Mouse (Mus musculus) embryonic stem cell, embryonic (primary cell): ENCODE data around the gene Tmem114.

Source experiments
- CTCF ChIA-PET, 4 experiments: fragments of 300-600 bp in 2 of 4; fragments of 350-600 bp in 2 of 4; sonication (Branson Sonifier 250); formaldehyde crosslinking; loops; one replicate each; lab custom pipeline; 2022; ENCODE audit warnings: inconsistent platforms in 2 of 4; lab: Charles Lee
- POLR2A ChIA-PET, 4 experiments: fragments of 300-600 bp in 2 of 4; fragments of 350-600 bp in 2 of 4; sonication (Branson Sonifier 250); formaldehyde crosslinking; loops; one replicate each; lab custom pipeline; 2022; ENCODE audit warnings: antibody characterized with exemption in 4 of 4, inconsistent platforms in 1 of 4; lab: Charles Lee

Tmem114 gene

GRCm38 (mm10) chr16:8424971-8425330 lies at the start of gene Tmem114:
Gene Tmem114 (minus strand): TSS chr16:8425136.
- POLR2A ChIA-PET: interaction anchor here in 1 of 4 experiments (0.6 to 1.7 kb wide), 5 partner anchors 12 to 252 kb away, joined by 3 to 11 read pairs (median 3); partner anchors contain the start of genes Carhsp1 and Mettl22
- CTCF ChIA-PET: interaction anchor here in 1 of 4 experiments (1.1 to 1.8 kb wide), 2 partner anchors 34 to 247 kb away, joined by 3 to 5 read pairs; partner anchors contain the start of gene Carhsp1

DNA sequence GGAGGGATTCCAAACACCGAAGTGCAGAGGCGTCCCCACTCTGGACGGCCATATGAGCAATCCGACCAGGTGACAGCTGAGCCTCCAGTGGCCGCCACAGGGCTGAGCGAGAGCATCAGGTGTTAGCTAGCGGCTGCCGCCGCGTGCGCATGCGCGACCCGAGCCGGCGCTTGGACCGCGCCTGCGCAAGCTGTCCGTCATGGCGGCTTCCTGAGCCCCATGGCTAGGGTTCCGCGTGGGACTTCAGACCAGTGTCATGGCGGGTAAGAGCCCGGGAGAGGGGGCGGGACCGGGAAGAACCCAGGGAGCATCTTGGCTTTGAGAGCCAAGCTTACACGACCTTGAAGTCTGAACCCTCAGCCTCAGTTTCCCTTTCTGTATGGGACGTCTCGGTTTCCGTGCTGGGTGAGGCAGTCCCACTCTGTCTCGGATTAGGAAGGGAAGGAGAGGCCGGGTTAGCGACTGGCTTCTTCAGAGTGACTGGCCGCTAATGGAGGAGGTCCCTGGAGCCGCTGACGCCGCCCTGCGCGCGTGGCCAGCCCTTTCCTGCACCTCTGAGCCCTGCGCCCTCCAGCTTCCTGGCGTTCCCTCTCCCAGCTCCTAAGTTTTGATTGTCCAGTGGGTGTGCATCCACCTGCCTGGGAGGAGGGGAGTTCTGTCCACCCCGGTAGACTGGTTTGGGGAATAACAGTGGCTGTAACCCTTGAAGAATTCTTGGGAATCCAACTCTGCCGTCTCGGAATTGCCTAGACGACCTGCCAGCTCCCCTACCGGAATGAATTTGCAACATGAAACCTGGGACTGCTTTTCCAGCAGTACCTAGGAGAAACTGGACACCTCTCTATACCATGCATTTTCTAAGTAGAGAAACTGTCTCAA lies 45.9 kb upstream of the Tmem114 start, which contains the start of gene Mettl22:
Mettl22 (plus strand) TSS at position 186 of the 879 bp plus-strand sequence.
- POLR2A ChIA-PET: interaction anchor here (0.6 to 4.3 kb wide), 61 partner anchors 9 to 1531 kb away, joined by 3 to 30 read pairs (median 4); partner anchors contain the start of genes Carhsp1 (in 3 of the 4), Abat (in 1 of the 4), Pmm2 (in 1 of the 4) and Tmem186 (in 1 of the 4)
- CTCF ChIA-PET: interaction anchor here in 3 of 4 experiments (0.6 to 1.6 kb wide), 12 partner anchors 12 to 1913 kb away, joined by 3 to 7 read pairs (median 4); partner anchors contain the start of gene Carhsp1 (in 1 of the 3)

DNA sequence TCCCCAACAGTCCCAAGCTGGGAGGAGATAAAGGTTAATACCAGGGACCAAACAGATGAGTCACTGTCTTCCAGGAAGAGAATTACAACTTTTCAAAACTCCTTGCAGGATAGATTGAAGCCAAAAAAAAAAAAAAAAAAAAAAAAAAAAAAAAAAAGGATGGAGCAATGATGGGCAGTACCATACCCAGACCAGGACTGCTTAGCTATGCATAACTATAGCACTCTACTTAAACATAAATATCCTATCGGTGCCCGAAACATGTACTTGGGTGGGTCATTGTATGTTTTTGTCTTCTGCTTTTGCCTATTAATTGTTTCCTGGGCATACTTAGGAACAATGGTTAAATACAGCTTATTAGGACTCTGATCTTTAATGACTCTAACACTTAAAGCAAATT lies 45.2 kb upstream of the Tmem114 start:
- POLR2A ChIA-PET: interaction anchor here (0.6 to 4.3 kb wide), 44 partner anchors 10 to 532 kb away, joined by 3 to 30 read pairs (median 4); partner anchors contain the start of genes Carhsp1 (in 3 of the 4), Abat (in 1 of the 4), Pmm2 (in 1 of the 4) and Tmem186 (in 1 of the 4)
- CTCF ChIA-PET: interaction anchor here in 3 of 4 experiments (0.5 to 1.6 kb wide), 9 partner anchors 11 to 1914 kb away, joined by 3 to 5 read pairs (median 4); partner anchors contain the start of gene Carhsp1 (in 2 of the 3)

DNA sequence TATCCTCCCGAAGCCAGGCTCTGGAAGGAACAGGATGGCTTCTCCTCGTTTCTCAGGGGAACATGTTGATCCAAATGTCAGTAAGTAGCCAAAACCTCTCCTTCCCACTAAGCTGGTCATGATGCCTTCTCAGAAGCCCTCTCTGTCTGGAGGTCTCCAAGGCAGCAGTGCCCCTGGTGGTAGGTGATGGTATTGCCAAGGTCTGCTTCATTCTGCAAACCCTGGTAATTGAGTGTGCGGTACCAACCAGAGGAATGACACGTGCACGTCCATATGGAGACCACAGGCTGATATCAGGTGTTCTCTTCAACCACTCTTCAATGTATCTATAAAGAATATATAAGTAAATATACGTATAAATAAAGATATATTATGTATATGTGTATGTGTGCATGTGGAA lies 34.2 kb upstream of the Tmem114 start:
- ChIA-PET CTCF (interaction anchor here in 3 of 4 experiments (0.6 to 1.6 kb wide), 15 partner anchors 9 to 211 kb away, joined by 3 to 10 read pairs (median 4); partner anchors contain the start of gene Mettl22 (in 1 of the 3)), POLR2A (interaction anchor here in 2 of 4 experiments (1.0 to 3.3 kb wide), 3 partner anchors 9 to 11 kb away, joined by 3 to 28 read pairs (median 15); partner anchors contain the start of gene Mettl22 (in 2 of the 2))

DNA sequence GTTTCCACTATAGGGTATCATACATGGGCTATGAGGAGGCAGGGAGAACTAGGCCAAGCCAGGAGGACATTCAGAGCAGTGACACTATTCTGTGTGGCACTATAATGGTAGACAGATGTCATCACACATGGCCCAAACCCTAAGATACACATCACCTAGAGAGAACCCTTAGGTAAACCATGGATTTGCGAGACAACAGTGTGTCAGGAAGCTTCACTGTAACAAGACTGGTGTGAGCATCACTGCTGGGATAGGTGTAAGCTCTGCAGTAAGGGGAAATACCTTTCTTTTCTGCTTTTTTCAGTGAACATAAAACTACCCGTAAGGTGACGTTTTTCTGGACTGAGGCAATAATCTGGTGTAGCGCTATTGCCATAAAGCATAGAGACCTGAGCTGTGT lies 33.5 kb upstream of the Tmem114 start:
- ChIA-PET POLR2A (interaction anchor here in 2 of 4 experiments (1.0 to 3.3 kb wide), 2 partner anchors 10 to 11 kb away, joined by 3 to 28 read pairs; partner anchors contain the start of gene Mettl22 (in 1 of the 2)), CTCF (interaction anchor here in 3 of 4 experiments (0.6 to 1.6 kb wide), 13 partner anchors 9 to 212 kb away, joined by 3 to 10 read pairs (median 4); partner anchors contain the start of gene Mettl22 (in 1 of the 3))

DNA sequence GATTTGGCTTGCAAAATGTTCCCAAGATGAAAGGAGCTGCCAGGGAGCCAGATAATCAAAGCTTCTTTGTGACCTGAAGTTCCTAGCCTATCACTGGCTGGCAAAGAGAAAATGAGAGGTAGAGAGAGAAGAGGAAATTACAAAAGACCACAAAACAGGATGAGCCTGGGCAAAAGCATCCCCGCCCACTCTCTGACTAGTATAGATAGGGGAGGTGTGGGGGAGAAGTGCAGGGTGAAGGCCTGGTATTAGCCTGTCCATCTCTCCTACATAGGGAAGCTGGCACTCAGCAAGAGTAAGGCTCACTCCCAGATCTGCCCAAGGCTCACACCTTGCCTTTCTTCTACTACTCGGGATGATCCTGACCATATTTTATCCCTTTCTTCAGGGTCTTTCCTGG lies 30.3 kb upstream of the Tmem114 start:
- POLR2A ChIA-PET: interaction anchor here in 3 of 4 experiments (0.6 to 2.1 kb wide), 5 partner anchors 15 to 897 kb away, joined by 3 to 8 read pairs (median 5); partner anchors contain the start of gene Mettl22 (in 2 of the 3)
- CTCF ChIA-PET: interaction anchor here in 1 of 4 experiments (0.7 kb wide), 1 partner anchor 648 kb away, joined by 3 read pairs; no protein-coding TSS in a partner anchor

DNA sequence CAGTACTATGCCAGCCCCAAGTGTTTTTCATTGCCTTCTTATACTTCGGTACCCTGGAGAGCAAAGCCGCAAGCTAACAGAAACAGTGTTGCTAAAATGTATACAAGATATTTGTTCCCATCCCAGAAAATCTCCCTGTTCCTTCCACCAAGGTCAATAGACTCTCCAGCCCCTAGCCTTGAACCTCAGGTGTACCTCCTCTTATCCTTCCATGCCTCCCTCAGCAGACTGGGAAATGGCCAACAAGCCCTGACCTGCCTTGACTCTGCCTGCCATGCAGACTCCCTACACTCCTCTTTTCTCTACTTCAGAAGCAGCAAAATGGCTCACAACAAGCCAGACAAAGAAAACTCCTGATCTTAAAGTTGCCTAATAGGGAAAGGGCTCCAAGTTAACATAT lies 28.4 kb upstream of the Tmem114 start:
- ChIA-PET POLR2A (interaction anchor here in 2 of 4 experiments (0.6 to 0.8 kb wide), 2 partner anchors 28 to 1608 kb away, joined by 4 read pairs; no protein-coding TSS in a partner anchor), CTCF (interaction anchor here in 2 of 4 experiments (0.5 to 0.6 kb wide), 2 partner anchors 27 to 51 kb away, joined by 3 read pairs; no protein-coding TSS in a partner anchor)

DNA sequence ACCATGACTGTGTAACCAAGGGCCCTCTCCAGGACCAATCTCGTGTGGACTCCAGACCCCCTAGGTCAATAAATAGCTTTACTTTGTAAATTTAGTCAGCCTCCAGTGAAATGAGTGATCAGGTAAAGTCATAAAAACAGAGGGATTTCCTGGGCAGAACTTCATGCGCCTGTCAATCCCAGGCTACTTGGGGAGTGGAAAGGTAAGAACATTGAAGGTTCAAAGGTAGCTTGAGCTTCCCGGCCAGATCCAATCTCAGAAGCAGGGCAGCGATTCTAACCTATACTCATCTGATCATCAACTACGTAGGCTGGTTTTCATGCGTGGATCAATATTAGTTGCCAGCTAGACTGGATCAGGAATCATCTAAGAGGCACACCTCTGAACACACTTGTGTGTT lies 21.3 kb upstream of the Tmem114 start:
- CTCF ChIA-PET: interaction anchor here in 1 of 4 experiments (0.7 kb wide), 1 partner anchor 156 kb away, joined by 3 read pairs; no protein-coding TSS in a partner anchor
- POLR2A ChIA-PET: no interaction called here

- CTCF ChIA-PET: interaction anchor here in 2 of 4 experiments (1.5 to 1.7 kb wide), 2 partner anchors 14 to 15 kb away, joined by 3 to 4 read pairs; no protein-coding TSS in a partner anchor
- POLR2A ChIA-PET: interaction anchor here in 2 of 4 experiments (0.7 to 0.9 kb wide), 2 partner anchors 26 to 118 kb away, joined by 3 read pairs; partner anchors contain the start of gene Mettl22 (in 1 of the 2)
Observed at GRCm38 (mm10) chr16:8444911-8445310, 20.0 kb upstream of the Tmem114 start.

DNA sequence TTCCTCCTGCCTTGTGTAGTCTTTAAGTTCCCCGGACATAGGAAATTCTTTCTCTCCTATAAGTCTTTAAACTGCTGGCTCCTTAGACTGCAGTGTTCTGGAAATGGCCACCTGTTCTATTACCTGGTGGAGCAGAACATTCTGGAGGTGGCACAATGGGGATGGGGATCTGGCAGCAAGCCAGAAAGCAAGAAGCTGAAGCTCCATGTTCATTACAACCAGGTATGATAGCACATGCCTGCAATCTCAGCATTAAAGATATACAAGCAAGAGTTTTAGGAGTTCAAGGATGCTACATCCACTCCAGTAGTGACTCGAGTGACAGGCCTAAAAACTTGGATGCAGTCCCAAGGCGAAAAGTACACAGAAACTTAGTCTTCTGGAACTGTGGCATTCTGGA lies 7.7 kb upstream of the Tmem114 start:
- CTCF ChIA-PET: no interaction called here
- POLR2A ChIA-PET: no interaction called here

DNA sequence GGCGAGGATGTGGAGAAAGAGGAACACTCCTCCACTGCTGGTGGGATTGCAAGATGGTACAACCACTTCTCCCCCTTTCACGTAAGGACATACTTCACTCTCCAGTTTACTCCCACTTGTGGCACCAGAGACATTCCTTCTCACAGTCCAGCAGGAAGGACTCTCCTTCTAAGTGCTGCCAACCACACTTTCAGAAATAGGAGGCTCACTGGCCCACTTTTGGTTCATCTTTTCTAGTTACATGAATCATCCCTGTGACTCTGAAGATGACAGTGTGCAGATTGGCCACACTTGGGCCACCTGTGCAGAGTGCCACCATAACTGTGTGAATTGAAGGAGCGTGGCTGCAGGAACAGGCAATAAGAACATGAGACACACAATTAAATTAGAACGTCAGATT lies 4.6 kb upstream of the Tmem114 start:
- CTCF ChIA-PET: no interaction called here
- POLR2A ChIA-PET: no interaction called here

GRCm38 (mm10) chr16:8425736-8426135 lies 800 bp upstream of the Tmem114 start:
- ChIA-PET POLR2A (no interaction called here), CTCF (interaction anchor here in 1 of 4 experiments (0.7 kb wide), 1 partner anchor 28 kb away, joined by 3 read pairs; no protein-coding TSS in a partner anchor)

DNA sequence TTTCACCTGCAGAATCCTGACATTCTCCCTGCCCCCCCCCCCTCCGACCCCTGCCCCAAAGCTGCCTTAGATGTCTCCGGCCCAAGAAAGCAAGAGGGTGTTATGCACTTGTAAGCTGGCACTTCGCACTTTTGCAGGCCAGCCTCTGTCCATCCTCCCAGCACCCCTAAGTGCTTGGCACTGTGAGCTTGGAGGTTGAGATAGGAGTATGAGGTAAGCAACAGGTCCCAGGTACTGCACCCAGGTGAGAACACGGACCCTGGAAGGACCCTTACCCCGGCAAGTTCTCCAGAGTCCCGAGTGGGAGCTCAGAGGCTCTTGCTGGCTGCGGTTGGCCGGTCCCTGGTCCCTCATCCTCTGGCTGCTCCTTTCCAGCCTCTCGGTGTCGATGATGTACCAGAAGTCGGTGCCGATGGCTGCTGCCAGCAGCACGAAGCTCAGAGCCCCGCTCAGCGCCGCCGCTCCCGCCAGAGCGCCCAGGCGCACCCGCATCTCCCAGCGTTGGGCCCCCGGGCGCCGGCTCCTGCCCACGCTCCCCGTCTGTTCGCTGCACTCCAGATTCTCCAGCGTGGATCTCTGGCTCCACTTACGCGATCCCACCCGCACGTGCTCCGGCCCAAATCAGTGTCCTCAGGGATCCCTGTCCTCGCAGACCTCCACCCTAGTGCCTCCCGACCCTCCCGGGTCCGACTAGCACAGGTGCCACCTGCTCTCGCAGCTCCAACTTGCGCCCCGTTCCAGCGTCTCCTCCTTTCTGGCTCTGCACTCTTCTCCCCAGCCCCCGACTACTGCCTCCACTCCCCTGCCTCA lies 570 bp downstream of the Tmem114 start:
- POLR2A ChIA-PET: interaction anchor here in 3 of 4 experiments (0.6 to 1.7 kb wide), 12 partner anchors 9 to 252 kb away, joined by 3 to 11 read pairs (median 3); partner anchors contain the start of genes Carhsp1 (in 2 of the 3) and Mettl22 (in 1 of the 3)

GRCm38 (mm10) chr16:8423626-8424114 lies 1.3 kb downstream of the Tmem114 start:
- CTCF ChIA-PET: interaction anchor here in 3 of 4 experiments (0.5 to 2.3 kb wide), 7 partner anchors 12 to 253 kb away, joined by 3 to 9 read pairs (median 3); no protein-coding TSS in a partner anchor
- POLR2A ChIA-PET: interaction anchor here in 3 of 4 experiments (0.5 to 1.7 kb wide), 13 partner anchors 8 to 347 kb away, joined by 3 to 11 read pairs (median 3); partner anchors contain the start of genes Carhsp1 (in 3 of the 3) and Mettl22 (in 1 of the 3)

More for the DNA sequence above, 570 bp downstream of the Tmem114 start:
- CTCF ChIA-PET: interaction anchor here in 3 of 4 experiments (0.5 to 2.3 kb wide), 7 partner anchors 12 to 252 kb away, joined by 3 to 9 read pairs (median 3); partner anchors contain the start of gene Carhsp1 (in 1 of the 3)

DNA sequence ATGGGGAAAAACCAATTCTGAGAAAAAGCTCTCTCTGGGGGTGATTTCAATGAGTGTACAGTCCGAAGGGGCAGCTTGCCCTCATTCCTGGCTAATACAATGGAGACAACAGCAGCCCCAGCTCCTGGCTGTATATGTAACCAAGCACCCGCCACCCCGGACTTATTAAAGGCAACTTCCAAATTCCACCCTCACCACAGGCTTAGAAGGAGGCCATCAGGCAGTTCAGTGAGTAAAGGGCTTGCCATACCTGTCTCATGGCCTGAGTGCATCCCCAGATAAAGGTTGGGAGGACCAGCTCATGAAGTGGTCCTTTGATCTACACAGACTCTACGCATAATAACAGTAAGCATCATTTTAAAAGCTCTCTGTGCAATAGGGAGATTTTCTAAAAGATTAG lies 4.1 kb downstream of the Tmem114 start:
- ChIA-PET POLR2A (no interaction called here), CTCF (interaction anchor here (1.1 to 1.5 kb wide), 4 partner anchors 11 to 254 kb away, joined by 3 to 4 read pairs (median 4); no protein-coding TSS in a partner anchor)

GRCm38 (mm10) chr16:8420381-8420780 lies 4.6 kb downstream of the Tmem114 start:
- ChIA-PET POLR2A (interaction anchor here in 1 of 4 experiments (1.0 kb wide), 1 partner anchor 11 kb away, joined by 4 read pairs; no protein-coding TSS in a partner anchor), CTCF (interaction anchor here in 3 of 4 experiments (0.6 to 1.4 kb wide), 4 partner anchors 11 to 455 kb away, joined by 3 to 4 read pairs (median 4); no protein-coding TSS in a partner anchor)
